Mouse (Mus musculus): ENCODE measurements around the gene Kcna6. TPM values are rescaled to one million over a fixed set of nuclear protein-coding genes. Genes with fewer than 3 reads are reported as not detected.
A peak's percentile ranks its signal among the peaks of the same experiment; 100 is the strongest.

The Kcna6 gene
- 91.7 and 95.9 TPM in 2 replicates for total RNA-seq (2014; rRNA removed)
- 26.9 and 29.2 TPM in 2 replicates for polyA plus RNA-seq (2015; fragmentation: Nextera tagmentation; extraction: Ambion mirVana)

DNA sequence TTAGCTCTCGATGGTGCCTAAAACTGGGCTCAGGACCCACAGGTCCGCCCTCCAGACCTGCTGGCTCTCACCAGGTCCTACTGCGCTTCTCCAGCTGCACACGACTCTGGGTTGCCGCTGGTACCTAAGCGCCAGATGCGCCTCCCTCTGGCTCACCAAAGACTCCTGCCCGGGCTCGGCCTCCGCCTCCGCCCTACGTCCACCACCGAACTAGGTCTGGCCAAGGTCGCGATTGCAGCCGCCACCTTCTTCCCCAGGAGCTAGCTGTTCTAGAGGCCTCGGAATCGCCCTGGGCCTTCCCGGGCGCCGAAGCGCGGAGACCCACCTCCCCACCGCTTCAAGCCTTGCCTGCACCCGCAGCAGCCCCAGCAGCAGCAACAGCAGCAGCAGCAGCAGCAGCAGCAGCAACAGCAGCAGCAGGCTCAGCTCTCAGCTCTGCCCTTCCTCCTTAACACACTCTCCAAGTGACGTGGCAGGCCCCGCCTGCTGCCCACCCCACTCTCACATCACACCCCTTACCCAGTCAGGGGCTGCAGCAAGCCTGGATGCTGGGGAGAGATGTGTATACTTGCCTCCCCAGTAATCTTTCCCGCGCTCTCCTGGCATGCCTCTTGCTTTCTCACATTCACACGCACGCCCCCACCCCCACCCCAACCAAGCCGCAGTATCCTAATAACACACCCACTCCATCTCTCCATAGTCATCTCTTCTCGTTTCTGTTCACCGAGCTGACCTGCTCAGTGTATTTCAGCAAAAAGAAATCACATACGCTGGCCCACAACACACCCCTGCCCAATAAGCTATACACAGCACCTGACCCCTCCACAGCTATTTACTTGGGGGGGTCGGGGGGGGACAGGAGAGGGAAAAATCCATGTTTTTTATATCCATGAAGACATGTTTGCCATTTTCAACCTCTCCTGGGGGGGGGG is at the start of gene Kcna6:
Kcna6 (minus strand) TSS at position 464 of the 932 bp plus-strand sequence.
- H3K4me2 ChIP-seq (ENCODE audit: low read depth, low read length, poor library complexity, severe bottlenecking): peak within 1 kb of the TSS; percentile 81
- DNase-seq (ENCODE audit: low spot score) (peak; percentile 86), ATAC-seq (ENCODE audit: low FRiP score) (peak; percentile 95)
- H3K27ac ChIP-seq (ENCODE audit: low read depth, low read length): peak within 1 kb of the TSS; percentile 84
- 2% methylated on average over 34 of the region's 36 CpGs for WGBS
- no peaks in the 10 kb centered on the region for H3K27me3 ChIP-seq (ENCODE audit: insufficient read depth, low read length)
- H3K9me3 ChIP-seq (ENCODE audit: low read length): no peaks in the 10 kb centered on the region
- H3K36me3 ChIP-seq (ENCODE audit: insufficient read depth, low read length): no peaks in the 10 kb centered on the region; the same call in 1 of the 2 replicates
- peak within 1 kb of the TSS; percentile 66 for H3K9ac ChIP-seq (replicated peaks; ENCODE audit: low read length, poor library complexity, severe bottlenecking)
- peak within 1 kb of the TSS; percentile 62 for H3K4me3 ChIP-seq (ENCODE audit: low read depth, low read length)
- TF ChIP-seq CTCF (IDR thresholded peaks at IDR 0.05): no peak; the same call in 1 of the 2 replicates
- H3K4me1 ChIP-seq (ENCODE audit: insufficient read depth, low read length): peaks cover 12% of the 10 kb centered on the region

DNA sequence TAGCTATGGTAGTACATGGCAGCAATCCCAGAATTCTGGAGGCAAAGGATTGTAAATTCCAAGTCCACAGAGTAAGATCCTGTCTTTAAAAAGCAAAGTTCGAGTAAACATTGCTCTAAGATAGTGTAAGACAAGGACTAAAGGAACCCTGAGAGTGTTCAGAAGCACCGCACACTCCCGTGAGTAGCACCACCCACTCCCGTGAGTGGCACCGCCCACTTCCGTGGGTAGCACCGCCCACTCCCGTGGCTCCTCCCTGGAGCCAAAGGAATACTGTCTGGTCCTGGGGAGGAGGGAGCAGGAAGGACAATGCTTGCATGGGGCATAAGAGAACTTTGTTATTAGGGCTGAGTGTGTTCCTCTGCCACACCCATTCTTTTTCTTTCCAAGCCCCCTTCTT is 48.4 kb upstream of the Kcna6 start:
- no peak overlapping the region for H3K4me3 ChIP-seq (ENCODE audit: low read depth, low read length)
- 88% methylated on average over 8 of the region's 8 CpGs for WGBS
- no peak for ATAC-seq (ENCODE audit: low FRiP score)

DNA sequence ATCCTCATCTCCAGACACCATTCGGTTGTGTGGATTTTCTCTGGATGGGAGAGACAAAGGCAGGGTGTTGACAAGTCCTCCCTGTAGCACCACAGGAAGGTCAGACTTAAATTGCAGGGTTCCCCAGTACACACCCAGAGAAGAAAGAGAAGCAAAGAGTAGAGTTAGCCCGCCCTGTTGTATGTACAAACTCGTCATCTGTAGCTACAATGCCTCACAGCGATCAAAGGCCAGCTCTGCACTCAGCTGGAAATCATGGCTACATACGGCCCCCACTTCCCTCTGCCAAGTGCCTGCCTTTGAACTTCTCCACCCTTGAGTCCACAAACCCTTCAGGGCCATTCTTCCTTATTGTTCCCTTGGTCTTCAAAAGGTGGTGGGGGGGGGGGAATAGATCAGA is 43.7 kb upstream of the Kcna6 start:
- WGBS: 49% methylated on average over 5 of the region's 5 CpGs
- ATAC-seq (ENCODE audit: low FRiP score): no peak
- no peaks in the 10 kb centered on the region for H3K27me3 ChIP-seq (ENCODE audit: insufficient read depth, low read length)

More for the DNA sequence above, 48.4 kb upstream of the Kcna6 start:
- H3K27me3 ChIP-seq (ENCODE audit: insufficient read depth, low read length): no peaks in the 10 kb centered on the region
- H3K4me1 ChIP-seq (ENCODE audit: insufficient read depth, low read length): no peaks in the 10 kb centered on the region
- no peak overlapping the region for H3K4me2 ChIP-seq (ENCODE audit: low read depth, low read length, poor library complexity, severe bottlenecking)
- DNase-seq (ENCODE audit: low spot score): no peak
- H3K9ac ChIP-seq (replicated peaks; ENCODE audit: low read length, poor library complexity, severe bottlenecking): no peak overlapping the region
- no peak overlapping the region for H3K27ac ChIP-seq (ENCODE audit: low read depth, low read length)
- no peaks in the 10 kb centered on the region for H3K9me3 ChIP-seq (ENCODE audit: low read length)
- no peaks in the 10 kb centered on the region for H3K36me3 ChIP-seq (ENCODE audit: insufficient read depth, low read length)
- TF ChIP-seq CTCF (IDR thresholded peaks at IDR 0.05): no peak

GRCm38 (mm10) chr6:126783651-126784066 is 43.2 kb upstream of the Kcna6 start:
- Histone ChIP-seq H3K9ac (replicated peaks; ENCODE audit: low read length, poor library complexity, severe bottlenecking) (no peak overlapping the region), H3K27me3 (ENCODE audit: insufficient read depth, low read length) (no peaks in the 10 kb centered on the region), H3K4me1 (ENCODE audit: insufficient read depth, low read length) (no peaks in the 10 kb centered on the region), H3K4me2 (ENCODE audit: low read depth, low read length, poor library complexity, severe bottlenecking) (no peak overlapping the region), H3K36me3 (ENCODE audit: insufficient read depth, low read length) (no peaks in the 10 kb centered on the region), H3K9me3 (ENCODE audit: low read length) (no peaks in the 10 kb centered on the region), H3K27ac (ENCODE audit: low read depth, low read length) (no peak overlapping the region), H3K4me3 (ENCODE audit: low read depth, low read length) (no peak overlapping the region)
- ATAC-seq (ENCODE audit: low FRiP score): no peak
- TF ChIP-seq CTCF (IDR thresholded peaks at IDR 0.05): no peak
- 70% methylated on average over 10 of the region's 10 CpGs for WGBS
- DNase-seq (ENCODE audit: low spot score): no peak

More for the DNA sequence above, 43.7 kb upstream of the Kcna6 start:
- no peak overlapping the region for H3K9ac ChIP-seq (replicated peaks; ENCODE audit: low read length, poor library complexity, severe bottlenecking)
- no peaks in the 10 kb centered on the region for H3K9me3 ChIP-seq (ENCODE audit: low read length)
- no peak overlapping the region for H3K4me3 ChIP-seq (ENCODE audit: low read depth, low read length)
- no peak for DNase-seq (ENCODE audit: low spot score)
- H3K36me3 ChIP-seq (ENCODE audit: insufficient read depth, low read length): no peaks in the 10 kb centered on the region
- no peak overlapping the region for H3K27ac ChIP-seq (ENCODE audit: low read depth, low read length)
- H3K4me1 ChIP-seq (ENCODE audit: insufficient read depth, low read length): no peaks in the 10 kb centered on the region
- H3K4me2 ChIP-seq (ENCODE audit: low read depth, low read length, poor library complexity, severe bottlenecking): no peak overlapping the region
- TF ChIP-seq CTCF (IDR thresholded peaks at IDR 0.05): no peak

GRCm38 (mm10) chr6:126783056-126783455 is 42.6 kb upstream of the Kcna6 start:
- no peak overlapping the region for H3K9ac ChIP-seq (replicated peaks; ENCODE audit: low read length, poor library complexity, severe bottlenecking)

DNA sequence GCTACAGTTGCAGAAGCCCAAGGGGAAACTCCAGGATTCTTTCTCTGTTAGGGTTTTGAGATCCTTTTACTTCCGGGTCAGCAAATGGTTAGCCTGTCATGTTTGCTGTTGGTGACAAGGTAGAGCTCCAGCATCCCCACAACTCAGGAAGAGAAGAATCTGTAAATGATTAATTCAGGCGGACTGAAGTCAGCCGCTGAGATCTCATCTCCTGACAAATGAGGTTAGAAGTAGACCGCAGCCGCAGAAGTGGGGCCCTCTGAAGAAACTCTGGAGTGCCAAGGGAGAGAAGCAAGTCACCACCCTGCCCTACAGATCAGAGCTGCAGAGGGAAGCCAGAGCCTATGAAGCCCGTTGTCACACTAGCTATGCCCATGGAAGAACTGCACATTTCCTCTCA is 37.4 kb upstream of the Kcna6 start:
- no peaks in the 10 kb centered on the region for H3K36me3 ChIP-seq (ENCODE audit: insufficient read depth, low read length)

More at GRCm38 (mm10) chr6:126783056-126783455, 42.6 kb upstream of the Kcna6 start:
- Histone ChIP-seq H3K9me3 (ENCODE audit: low read length) (no peaks in the 10 kb centered on the region), H3K4me2 (ENCODE audit: low read depth, low read length, poor library complexity, severe bottlenecking) (no peak overlapping the region), H3K4me3 (ENCODE audit: low read depth, low read length) (no peak overlapping the region), H3K36me3 (ENCODE audit: insufficient read depth, low read length) (no peaks in the 10 kb centered on the region), H3K27me3 (ENCODE audit: insufficient read depth, low read length) (no peaks in the 10 kb centered on the region), H3K4me1 (ENCODE audit: insufficient read depth, low read length) (no peaks in the 10 kb centered on the region), H3K27ac (ENCODE audit: low read depth, low read length) (no peak overlapping the region)
- TF ChIP-seq CTCF (IDR thresholded peaks at IDR 0.05): no peak
- ATAC-seq (ENCODE audit: low FRiP score) (no peak), DNase-seq (ENCODE audit: low spot score) (no peak)
- WGBS: 89% methylated on average over 1 of the region's 1 CpGs

More for the DNA sequence above, 37.4 kb upstream of the Kcna6 start:
- Histone ChIP-seq H3K4me3 (ENCODE audit: low read depth, low read length) (no peak overlapping the region), H3K27ac (ENCODE audit: low read depth, low read length) (no peak overlapping the region), H3K27me3 (ENCODE audit: insufficient read depth, low read length) (no peaks in the 10 kb centered on the region), H3K9ac (replicated peaks; ENCODE audit: low read length, poor library complexity, severe bottlenecking) (no peak overlapping the region), H3K9me3 (ENCODE audit: low read length) (no peaks in the 10 kb centered on the region), H3K4me2 (ENCODE audit: low read depth, low read length, poor library complexity, severe bottlenecking) (no peak overlapping the region), H3K4me1 (ENCODE audit: insufficient read depth, low read length) (0 out of 2 replicates have a peak, but pooled peaks cover 2% of the 10 kb centered on the region)
- no peak for ATAC-seq (ENCODE audit: low FRiP score)
- no peak for TF ChIP-seq CTCF (IDR thresholded peaks at IDR 0.05)
- 89% methylated on average over 6 of the region's 6 CpGs for WGBS
- DNase-seq (ENCODE audit: low spot score): no peak

Measured in midbrain, postnatal 0 days (tissue).